Mouse (Mus musculus) forebrain, embryonic 15.5 days (tissue): ENCODE data around the gene Olfr1472. TPM values are rescaled to one million over a fixed set of nuclear protein-coding genes. Genes with fewer than 3 reads are reported as not detected.
"Not testable (repeated sequence)": the region's sequence is repeated elsewhere in the genome, so short reads cannot be mapped to it uniquely, and the experiment has no call there.

ENCODE experiments used
- ATAC-seq: fragments of 200-750 bp; cut with Nextera tagmentation; replicated peaks from 2 replicates; pipeline ENCODE4 v1.8.0; 2017; ENCODE audit warnings: mild to moderate bottlenecking, moderate TSS enrichment, moderate library complexity
- H3K27ac ChIP-seq: fragments of 300-500 bp; sonication (generic); replicated peaks from 2 replicates; pipeline ENCODE4 v1.5.1; 2015; ENCODE audit warnings: mild to moderate bottlenecking, inconsistent platforms
- H3K27me3 ChIP-seq: fragments of 300-500 bp; sonication (generic); 2 replicates; pipeline ENCODE4 v1.6.1; 2015; ENCODE audit warnings: inconsistent platforms
- H3K36me3 ChIP-seq: fragments of 300-500 bp; sonication (generic); 2 replicates; pipeline ENCODE4 v1.6.1; 2015; ENCODE audit warnings: mild to moderate bottlenecking, inconsistent platforms
- H3K4me1 ChIP-seq: fragments of 300-500 bp; sonication (generic); 2 replicates; pipeline ENCODE4 v1.6.1; 2015; ENCODE audit warnings: inconsistent platforms
- H3K4me2 ChIP-seq: fragments of 300-500 bp; sonication (generic); replicated peaks from 2 replicates; pipeline ENCODE4 v1.6.1; 2015; ENCODE audit warnings: mild to moderate bottlenecking, inconsistent platforms
- H3K4me3 ChIP-seq: fragments of 300-500 bp; sonication (generic); 2 replicates; pipeline ENCODE4 v1.5.1; 2015; ENCODE audit warnings: mild to moderate bottlenecking, inconsistent platforms
- H3K9ac ChIP-seq: fragments of 300-500 bp; sonication (generic); replicated peaks from 2 replicates; pipeline ENCODE4 v1.6.1; 2015; ENCODE audit warnings: mild to moderate bottlenecking, inconsistent platforms
- H3K9me3 ChIP-seq: fragments of 300-500 bp; sonication (generic); 2 replicates; pipeline ENCODE4 v1.6.1; 2016; ENCODE audit warnings: inconsistent platforms
- whole genome bisulfite sequencing: fragments of 180-500 bp; shearing (Covaris S2); methylation state at CpG from one replicate; pipeline ENCODE4 v1.1.7; 2015; ENCODE audit warnings: mixed read lengths; 5-methylcytosine and 5-hydroxymethylcytosine counted together
- polyA plus RNA-seq: library from polyadenylated mRNA; unstranded; fragments of >200 nt; fragmentation: Nextera tagmentation; extraction: Ambion mirVana; gene quantifications from 2 replicates; pipeline ENCODE4 v1.2.1, GENCODE M21; 2015

Olfr1472 gene
- polyA plus RNA-seq = not detected in 2 replicates

DNA sequence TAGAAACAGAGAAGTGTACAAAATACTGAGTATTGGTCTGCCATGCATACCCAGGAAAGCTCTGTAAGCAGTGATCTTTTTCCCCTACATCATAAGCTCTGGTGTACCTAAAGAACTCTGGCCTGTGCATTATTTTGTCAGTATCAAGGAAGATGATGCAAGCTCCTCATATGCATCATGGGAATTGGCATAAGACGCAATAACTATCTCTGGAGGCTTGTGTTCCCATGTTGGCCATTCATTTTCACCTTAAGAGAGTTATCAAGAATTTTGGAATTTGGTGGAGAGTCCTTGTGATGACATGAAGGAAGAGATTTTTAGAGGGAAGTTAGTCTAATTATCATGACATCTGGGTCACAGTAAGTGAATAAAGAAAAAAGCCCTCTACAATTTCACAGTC lies at the start of gene Olfr1472:
Gene Olfr1472, minus strand, starts transcription at position 101 of the 400 bp plus-strand sequence.
- Histone ChIP-seq H3K27me3 (no peaks in the 10 kb centered on the region), H3K4me3 (no peak within 1 kb of the TSS), H3K9ac (no peak within 1 kb of the TSS), H3K4me2 (no peak within 1 kb of the TSS), H3K4me1 (no peaks in the 10 kb centered on the region), H3K27ac (no peak within 1 kb of the TSS), H3K9me3 (0 out of 2 replicates have a peak, but pooled peaks cover 9% of the 10 kb centered on the region), H3K36me3 (no peaks in the 10 kb centered on the region)
- no peak for ATAC-seq
- WGBS = 92% methylated on average over 1 of the region's 1 CpGs

DNA sequence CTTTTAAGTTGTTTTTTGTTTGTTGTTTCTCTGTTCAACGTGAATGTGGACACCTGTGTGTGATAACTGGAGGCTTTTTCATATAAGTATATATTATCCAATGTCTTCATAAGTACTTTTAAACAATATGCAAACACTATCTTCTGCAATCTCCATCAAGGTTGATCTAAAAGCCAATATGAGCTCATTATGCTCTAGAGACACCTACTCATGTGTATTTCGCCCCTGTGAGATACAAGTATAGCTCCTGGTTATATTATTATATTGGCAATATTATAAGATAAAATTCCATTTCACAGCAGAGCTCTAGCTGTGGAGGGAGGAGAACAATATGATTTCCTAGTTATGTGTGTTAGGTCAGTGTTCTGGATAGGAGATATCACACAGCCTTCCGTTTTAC lies 44.4 kb upstream of the Olfr1472 start, which contains the start of gene Olfr1477:
Gene Olfr1477, plus strand, starts transcription at position 301 of the 400 bp plus-strand sequence.
- WGBS = 75% methylated on average over 3 of the region's 3 CpGs
- no peak within 1 kb of the TSS for H3K4me3 ChIP-seq
- no peak for ATAC-seq
- H3K4me2 ChIP-seq = no peak within 1 kb of the TSS
- 0 out of 2 replicates have a peak, but pooled peaks cover 11% of the 10 kb centered on the region for H3K9me3 ChIP-seq
- H3K9ac ChIP-seq = no peak within 1 kb of the TSS
- no peak within 1 kb of the TSS for H3K27ac ChIP-seq
- H3K4me1 ChIP-seq = no peaks in the 10 kb centered on the region
- H3K27me3 ChIP-seq = no peaks in the 10 kb centered on the region
- no peaks in the 10 kb centered on the region for H3K36me3 ChIP-seq

- Histone ChIP-seq H3K4me2 (no peak within 1 kb of the TSS), H3K4me1 (no peaks in the 10 kb centered on the region), H3K27ac (no peak within 1 kb of the TSS), H3K9ac (no peak within 1 kb of the TSS), H3K4me3 (no peak within 1 kb of the TSS), H3K36me3 (no peaks in the 10 kb centered on the region), H3K27me3 (no peaks in the 10 kb centered on the region), H3K9me3 (0 out of 2 replicates have a peak, but pooled peaks cover 3% of the 10 kb centered on the region)
- ATAC-seq = no peak
Observed at GRCm38 (mm10) chr19:13480096-13480495, 24.2 kb upstream of the Olfr1472 start, which contains the start of gene Olfr1475. Olfr1475 (minus strand) TSS chr19:13480196.

- not testable (repeated sequence) for H3K27ac ChIP-seq, H3K27me3 ChIP-seq, H3K9ac ChIP-seq, H3K9me3 ChIP-seq, H3K36me3 ChIP-seq, H3K4me3 ChIP-seq, H3K4me1 ChIP-seq, H3K4me2 ChIP-seq, ATAC-seq
- 85% methylated on average over 4 of the region's 4 CpGs for WGBS
Observed at GRCm38 (mm10) chr19:13469265-13469664, 13.4 kb upstream of the Olfr1472 start, which contains the start of gene Olfr1474. Olfr1474 (plus strand) TSS chr19:13469565.

- 65% methylated on average over 2 of the region's 2 CpGs for whole genome bisulfite sequencing
Observed at GRCm38 (mm10) chr19:13443109-13443508, 12.8 kb downstream of the Olfr1472 start, which contains the start of gene Olfr1471. Olfr1471 (plus strand) TSS chr19:13443409.

DNA sequence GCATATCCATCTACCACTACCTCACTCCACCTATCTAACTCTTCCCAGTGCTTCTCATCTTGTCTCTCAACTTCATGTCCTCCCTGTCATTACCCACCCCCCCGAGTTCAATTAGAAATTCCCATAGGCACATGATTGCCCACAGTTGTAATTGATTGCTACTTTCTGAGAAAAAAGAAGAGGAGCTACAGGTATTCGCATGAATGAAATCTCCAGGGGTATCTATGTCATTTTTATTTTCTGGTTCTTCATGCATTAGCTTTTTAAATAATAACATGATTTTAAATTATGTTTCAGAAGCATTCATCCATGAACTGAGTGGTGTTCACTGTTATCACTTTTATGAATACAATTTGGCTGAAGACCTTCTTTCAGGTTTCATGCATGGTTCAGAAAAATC lies 48.3 kb downstream of the Olfr1472 start, which contains the start of gene Olfr1469:
Gene Olfr1469, plus strand, starts transcription at position 301 of the 400 bp plus-strand sequence.
- no peak within 1 kb of the TSS for H3K27ac ChIP-seq
- no peaks in the 10 kb centered on the region for H3K36me3 ChIP-seq
- H3K9ac ChIP-seq = no peak within 1 kb of the TSS
- H3K27me3 ChIP-seq = no peaks in the 10 kb centered on the region
- H3K4me1 ChIP-seq = no peaks in the 10 kb centered on the region
- peaks cover 9% of the 10 kb centered on the region; the same call in 1 of the 2 replicates for H3K9me3 ChIP-seq
- 80% methylated on average over 2 of the region's 2 CpGs for WGBS
- H3K4me3 ChIP-seq = no peak within 1 kb of the TSS
- no peak for ATAC-seq
- no peak within 1 kb of the TSS for H3K4me2 ChIP-seq

More at GRCm38 (mm10) chr19:13443109-13443508, 12.8 kb downstream of the Olfr1472 start, which contains the start of gene Olfr1471:
- not testable (repeated sequence) for H3K9ac ChIP-seq, H3K9me3 ChIP-seq, H3K36me3 ChIP-seq, ATAC-seq, H3K27ac ChIP-seq, H3K4me1 ChIP-seq, H3K4me2 ChIP-seq, H3K4me3 ChIP-seq, H3K27me3 ChIP-seq

Other genes starting within 250 kb of the Olfr1472 start
- gene Olfr1463, start 224.8 kb downstream of the Olfr1472 start, polyA plus RNA-seq = not detected in 2 replicates
- not detected in 2 replicates for gene Olfr1465, start 140.5 kb downstream of the Olfr1472 start, polyA plus RNA-seq
- not detected in 2 replicates for gene Olfr1466, start 117.2 kb downstream of the Olfr1472 start, polyA plus RNA-seq
- not detected in 2 replicates for gene Olfr1467, start 93.8 kb downstream of the Olfr1472 start, polyA plus RNA-seq
- not detected in 2 replicates for gene Olfr1469, start 48.2 kb downstream of the Olfr1472 start, polyA plus RNA-seq
- not detected in 2 replicates for gene Olfr1471, start 12.7 kb downstream of the Olfr1472 start, polyA plus RNA-seq
- not detected in 2 replicates for gene Olfr1474, start 13.5 kb upstream of the Olfr1472 start, polyA plus RNA-seq
- not detected in 2 replicates for gene Olfr1475, start 24.1 kb upstream of the Olfr1472 start, polyA plus RNA-seq
- gene Olfr1477, start 44.5 kb upstream of the Olfr1472 start, polyA plus RNA-seq = not detected in 2 replicates
- gene Olfr1480, start 71.8 kb upstream of the Olfr1472 start, polyA plus RNA-seq = not detected in 2 replicates
- gene Olfr1484, start 127.4 kb upstream of the Olfr1472 start, polyA plus RNA-seq = not detected in 2 replicates
- gene Olfr1487, start 161.3 kb upstream of the Olfr1472 start, polyA plus RNA-seq = not detected in 2 replicates
- not detected in 2 replicates for gene Olfr1489, start 175.5 kb upstream of the Olfr1472 start, polyA plus RNA-seq
- not detected in 2 replicates for gene Olfr1490, start 195.0 kb upstream of the Olfr1472 start, polyA plus RNA-seq
- not detected in 2 replicates for gene Olfr1491, start 241.2 kb upstream of the Olfr1472 start, polyA plus RNA-seq